Mouse (Mus musculus) embryo, embryonic 11.5 days (tissue): ENCODE results near the gene Capns2.
"Not testable (repeated sequence)": the region's sequence is repeated elsewhere in the genome, so short reads cannot be mapped to it uniquely, and the experiment has no call there.

Experiments
- DNase-seq: peaks from one replicate; pipeline ENCODE4 v3.0.0-alpha.2; 2012; ENCODE audit warnings: low read depth, low spot score

The Capns2 gene

DNA sequence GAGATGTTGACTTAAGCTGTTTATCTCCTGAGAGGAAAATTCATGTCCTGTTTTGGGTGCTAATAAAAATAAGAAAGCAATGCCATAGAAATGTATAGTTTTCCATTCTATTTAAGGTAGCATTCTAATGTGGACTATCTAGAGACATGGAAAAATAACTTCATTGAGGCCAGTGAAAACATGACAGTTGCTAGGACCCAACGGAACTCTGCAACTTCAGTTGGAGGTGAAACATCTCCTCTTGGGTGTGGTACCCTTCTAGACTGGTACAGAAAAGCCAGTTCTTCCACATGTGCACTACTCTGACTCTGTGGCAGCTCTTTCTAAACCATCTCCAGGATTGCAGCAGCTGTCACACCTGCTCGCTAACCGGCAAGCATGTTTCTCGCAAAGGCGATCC lies at the start of gene Capns2:
Gene Capns2, plus strand, starts transcription at position 301 of the 400 bp plus-strand sequence.
- DNase-seq, result no peak

DNA sequence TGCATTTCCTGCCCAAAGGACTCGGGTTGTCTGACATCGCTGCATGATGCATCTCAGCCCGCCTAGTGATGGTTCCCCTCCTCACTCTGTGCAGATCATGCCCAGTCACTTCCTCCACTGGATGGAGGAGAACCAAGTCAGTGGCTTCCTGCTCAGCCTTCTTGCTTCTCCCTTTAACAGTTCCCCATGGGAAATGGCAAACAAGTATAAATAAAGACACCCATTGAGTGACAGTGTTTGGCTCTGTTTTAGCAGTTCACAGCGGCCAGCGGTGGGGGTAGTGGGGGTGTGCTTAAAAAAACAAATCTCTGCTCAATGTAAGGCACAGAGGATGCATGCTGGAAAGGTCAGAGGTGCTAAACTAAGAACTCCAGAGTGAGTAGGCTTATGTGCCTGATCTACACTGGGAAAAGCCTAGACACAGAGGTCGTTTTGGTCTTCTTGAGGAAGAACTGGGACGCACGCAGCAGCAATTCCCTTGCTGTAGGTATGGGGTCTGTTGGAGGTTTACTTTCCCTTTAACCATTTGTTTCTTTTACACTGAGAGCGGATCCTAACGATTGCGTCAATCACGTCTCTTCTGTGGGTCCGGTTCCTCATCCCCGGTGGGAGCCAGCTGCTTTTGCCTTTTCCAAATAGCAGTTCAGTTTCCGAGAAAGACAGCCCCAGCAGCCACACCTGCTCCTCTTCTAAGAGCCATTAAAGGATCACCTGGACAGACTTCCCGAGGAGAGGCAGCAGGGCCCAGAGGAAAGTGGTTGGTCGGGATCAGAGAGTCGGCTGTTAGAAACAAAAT lies 47.8 kb upstream of the Capns2 start:
- DNase-seq, result no peak

GRCm38 (mm10) chr8:92854673-92855072 lies 46.5 kb upstream of the Capns2 start:
- DNase-seq, result no peak

GRCm38 (mm10) chr8:92855171-92855894 lies 45.9 kb upstream of the Capns2 start, which contains the start of gene Lpcat2:
Gene Lpcat2 (plus strand): TSS chr8:92855339.
- DNase-seq, result peak; percentile 46

- DNase-seq, result no peak
These were observed 44.8 kb upstream of the Capns2 start for GRCm38 (mm10) chr8:92856273-92856986.

- DNase-seq, result no peak
These were observed 42.6 kb upstream of the Capns2 start for GRCm38 (mm10) chr8:92858475-92859182.

DNA sequence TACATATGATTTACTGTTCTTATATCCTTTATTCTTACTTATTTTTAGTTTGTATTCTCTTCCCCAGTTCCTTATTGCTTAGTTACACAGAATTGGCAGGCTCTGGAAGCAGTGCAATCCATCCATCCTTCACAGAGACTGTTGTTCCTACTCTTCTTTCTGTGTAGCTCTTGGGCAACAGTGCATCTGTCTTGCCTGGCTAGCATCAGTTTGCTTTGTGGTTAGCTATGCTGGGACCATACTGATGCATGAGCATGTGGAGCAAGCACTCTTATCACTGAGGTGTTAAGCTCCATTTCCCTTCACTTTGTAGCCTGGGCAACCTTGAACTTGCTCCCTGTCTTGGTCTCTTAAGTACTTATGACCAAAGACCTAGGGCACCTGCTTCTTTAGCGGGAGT lies 39.2 kb upstream of the Capns2 start:
- DNase-seq, result no peak

- DNase-seq, result no peak
These were observed 30.9 kb upstream of the Capns2 start for GRCm38 (mm10) chr8:92870281-92870680.

GRCm38 (mm10) chr8:92872063-92872759 lies 29.0 kb upstream of the Capns2 start:
- no peak for DNase-seq

DNA sequence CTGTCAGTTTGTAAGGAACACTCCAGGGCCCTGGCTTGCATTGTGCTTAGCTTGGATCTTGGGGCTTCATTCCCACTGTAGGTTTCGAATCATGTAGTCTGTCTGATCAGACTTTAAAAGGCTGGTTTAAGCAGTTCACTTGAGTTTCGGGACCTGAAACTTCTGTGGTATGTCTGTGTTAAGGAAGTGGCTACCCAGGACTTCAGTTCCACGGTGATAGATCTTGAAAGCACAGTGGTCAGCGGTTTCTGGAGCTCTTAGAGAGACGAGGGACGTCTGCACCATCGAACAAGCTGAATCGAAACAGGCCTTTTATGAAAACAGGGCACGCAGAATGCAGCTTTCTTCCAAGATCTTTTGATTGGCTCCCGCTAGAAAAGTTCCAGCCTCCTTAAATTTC lies 25.4 kb upstream of the Capns2 start:
- no peak for DNase-seq

- no peak for DNase-seq
These were observed 20.0 kb upstream of the Capns2 start for GRCm38 (mm10) chr8:92881247-92881646.

- DNase-seq, result no peak
These were observed 17.4 kb upstream of the Capns2 start for GRCm38 (mm10) chr8:92883771-92884170.

DNA sequence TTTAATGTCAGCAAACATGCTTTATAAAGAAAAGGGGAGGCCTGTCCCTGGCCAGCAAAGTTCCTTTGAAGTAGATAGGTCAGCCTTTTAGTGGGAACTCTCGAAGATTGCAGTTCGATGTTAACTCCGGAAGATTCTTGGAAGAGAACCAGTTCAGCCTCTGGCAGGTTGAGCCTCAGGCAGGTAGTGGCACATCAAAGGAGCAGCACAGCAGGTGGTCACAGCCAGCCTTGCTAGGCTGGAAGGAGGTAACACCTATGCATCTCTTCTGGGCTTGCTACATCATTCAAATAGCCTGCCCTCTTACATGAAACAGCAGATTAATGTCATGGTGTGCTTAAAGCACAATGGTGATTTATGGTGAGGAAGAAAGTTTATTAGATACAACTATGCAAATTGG lies 9.0 kb upstream of the Capns2 start:
- not testable (repeated sequence) for DNase-seq

- no peak for DNase-seq
These were observed 7.3 kb upstream of the Capns2 start for GRCm38 (mm10) chr8:92893870-92894269.

DNA sequence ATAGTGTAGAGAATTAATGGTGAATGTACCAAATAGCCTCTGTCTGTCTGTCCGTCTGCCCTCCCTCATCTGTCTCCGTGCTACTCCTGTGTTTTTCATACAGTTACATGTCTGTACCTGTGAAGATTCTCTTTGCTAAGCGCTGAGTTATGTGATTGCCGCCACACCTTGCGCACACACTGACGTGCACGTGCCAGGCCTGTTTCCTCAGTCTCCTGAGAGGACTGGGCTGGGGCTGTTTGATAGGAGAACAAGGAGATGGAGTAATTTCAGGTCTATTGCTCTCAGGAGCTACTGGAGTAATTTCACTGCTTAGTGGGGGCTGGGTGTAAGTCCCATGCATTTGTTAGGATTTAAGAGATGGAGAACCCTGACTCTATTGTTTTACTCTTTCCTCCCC lies 6.2 kb upstream of the Capns2 start:
- no peak for DNase-seq

DNA sequence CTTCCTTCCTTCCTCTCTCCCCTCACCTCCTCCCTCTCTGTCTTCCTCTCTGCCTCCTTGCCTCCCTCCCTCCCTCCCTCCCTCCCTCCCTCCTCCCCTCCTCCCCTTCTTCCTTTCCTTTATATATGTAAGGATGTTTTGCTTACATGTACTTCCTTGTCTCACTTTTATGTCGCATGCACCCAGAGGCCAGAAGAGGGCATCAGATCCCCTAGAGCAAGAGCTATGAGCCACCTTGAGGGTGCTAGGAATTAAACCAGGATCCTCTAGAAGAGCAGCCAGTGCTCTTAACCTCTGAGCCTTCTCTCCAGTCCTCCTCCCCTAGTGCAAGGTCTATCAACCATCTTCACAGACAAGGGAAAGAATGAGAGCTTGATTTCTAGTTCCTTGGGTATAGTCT lies 5.2 kb upstream of the Capns2 start:
- DNase-seq, result no peak

GRCm38 (mm10) chr8:92896611-92897010 lies 4.6 kb upstream of the Capns2 start:
- DNase-seq, result no peak

DNA sequence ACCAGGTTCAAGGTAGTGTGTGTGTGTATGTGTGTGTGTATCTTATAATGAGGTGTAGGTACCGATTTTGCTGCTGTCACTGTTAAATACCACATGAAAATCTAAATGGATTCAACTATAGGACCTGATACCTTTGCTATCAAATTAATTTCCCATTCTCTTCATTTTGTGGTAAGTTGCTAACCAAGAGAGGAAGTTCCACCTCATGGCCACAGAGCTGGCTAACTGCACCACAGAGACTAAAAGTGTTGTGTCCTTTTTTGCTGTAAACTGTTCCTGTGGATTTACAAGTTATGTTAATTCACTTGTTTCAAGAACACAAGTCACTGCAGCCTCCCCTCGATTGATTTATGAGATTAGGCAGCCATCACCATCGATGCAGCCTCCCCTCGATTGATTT lies 3.4 kb upstream of the Capns2 start:
- DNase-seq, result no peak

GRCm38 (mm10) chr8:92899590-92899989 lies 1.6 kb upstream of the Capns2 start:
- DNase-seq, result no peak

GRCm38 (mm10) chr8:92902981-92903380 lies 1.8 kb downstream of the Capns2 start:
- DNase-seq, result no peak

- DNase-seq, result no peak
These were observed 2.4 kb downstream of the Capns2 start for GRCm38 (mm10) chr8:92903488-92904135.
